Mouse (Mus musculus): ENCODE results near the gene Mtg2. TPM values are rescaled to one million over a fixed set of nuclear protein-coding genes. Genes with fewer than 3 reads are reported as not detected.

Mtg2 gene
- polyA plus RNA-seq, 1 experiment from 2014 or later = 29.4 TPM

DNA sequence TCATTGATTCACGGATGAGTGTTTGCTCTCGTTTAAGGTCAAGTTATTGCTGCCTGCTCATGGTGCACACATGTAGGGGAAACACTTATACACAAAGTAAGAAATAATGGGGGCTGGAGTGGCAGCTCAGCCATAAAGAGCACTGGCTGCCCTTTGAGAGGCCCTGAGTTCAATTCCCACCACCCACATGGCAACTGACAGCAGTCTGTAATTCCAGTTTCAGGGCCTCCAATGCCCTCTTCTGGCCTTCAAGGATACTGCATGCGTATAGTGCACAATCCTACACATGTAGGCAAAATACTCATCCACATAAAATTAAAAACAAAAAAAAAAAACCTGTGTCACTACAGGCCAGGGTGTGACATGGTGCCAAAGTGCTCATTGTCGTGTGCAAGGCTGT, 17.1 kb downstream of the Mtg2 start:
- no peak overlapping the region for H3K27ac ChIP-seq (replicated peaks; ENCODE audit: low read depth, low read length)
- no peak for DNase-seq (ENCODE audit: low spot score)
- 85% methylated on average over 4 of the region's 4 CpGs for WGBS
- peaks cover 9% of the 10 kb centered on the region; the same call in 1 of the 2 replicates for H3K4me1 ChIP-seq (ENCODE audit: control insufficient read depth, insufficient read depth, low read length)
- peak; percentile 20; the same call in 1 of the 2 replicates for ATAC-seq (ENCODE audit: insufficient number of reproducible peaks, low FRiP score, low TSS enrichment, low read depth)
- no peak overlapping the region for H3K9ac ChIP-seq (ENCODE audit: low read length)
- H3K4me3 ChIP-seq (ENCODE audit: low read depth, low read length) = no peak overlapping the region
- H3K4me2 ChIP-seq (ENCODE audit: low read depth, severe bottlenecking) = no peak overlapping the region
- no peaks in the 10 kb centered on the region for H3K27me3 ChIP-seq (ENCODE audit: control insufficient read depth, insufficient read depth, low read length)
- H3K36me3 ChIP-seq (ENCODE audit: control insufficient read depth, insufficient read depth, low read length) = no peaks in the 10 kb centered on the region
- no peaks in the 10 kb centered on the region for H3K9me3 ChIP-seq (ENCODE audit: control insufficient read depth, low read length)

DNA sequence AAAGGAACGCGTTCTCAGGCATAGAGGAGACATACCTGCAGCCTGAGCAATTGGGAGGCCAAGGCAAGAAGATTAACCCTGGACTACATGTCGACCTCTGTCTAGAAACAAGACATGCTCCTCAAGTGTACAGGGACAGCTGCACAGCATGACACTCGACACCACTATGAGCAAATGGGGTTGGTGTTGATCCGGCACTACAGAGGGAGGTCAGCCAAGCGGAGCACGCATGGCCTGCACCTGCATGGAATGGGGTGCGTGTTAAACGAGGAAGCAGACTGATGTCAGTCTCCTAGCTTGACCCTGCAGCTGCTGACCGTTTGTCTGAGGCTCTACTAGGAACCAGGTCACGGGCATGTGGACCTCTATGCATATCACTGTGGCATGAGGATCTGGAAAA, 19.9 kb downstream of the Mtg2 start:
- ATAC-seq (ENCODE audit: insufficient number of reproducible peaks, low FRiP score, low TSS enrichment, low read depth) = no peak
- Histone ChIP-seq H3K4me3 (ENCODE audit: low read depth, low read length) (no peak overlapping the region), H3K4me2 (ENCODE audit: low read depth, severe bottlenecking) (no peak overlapping the region), H3K4me1 (ENCODE audit: control insufficient read depth, insufficient read depth, low read length) (no peaks in the 10 kb centered on the region), H3K27ac (replicated peaks; ENCODE audit: low read depth, low read length) (no peak overlapping the region), H3K9me3 (ENCODE audit: control insufficient read depth, low read length) (no peaks in the 10 kb centered on the region), H3K9ac (ENCODE audit: low read length) (no peak overlapping the region), H3K27me3 (ENCODE audit: control insufficient read depth, insufficient read depth, low read length) (no peaks in the 10 kb centered on the region), H3K36me3 (ENCODE audit: control insufficient read depth, insufficient read depth, low read length) (no peaks in the 10 kb centered on the region)
- DNase-seq (ENCODE audit: low spot score) = no peak
- 55% methylated on average over 11 of the region's 11 CpGs for WGBS

- Histone ChIP-seq H3K9ac (ENCODE audit: low read length) (no peak overlapping the region), H3K4me3 (ENCODE audit: low read depth, low read length) (no peak overlapping the region), H3K36me3 (ENCODE audit: control insufficient read depth, insufficient read depth, low read length) (no peaks in the 10 kb centered on the region), H3K9me3 (ENCODE audit: control insufficient read depth, low read length) (no peaks in the 10 kb centered on the region), H3K27me3 (ENCODE audit: control insufficient read depth, insufficient read depth, low read length) (peaks cover 30% of the 10 kb centered on the region), H3K4me2 (ENCODE audit: low read depth, severe bottlenecking) (no peak overlapping the region), H3K4me1 (ENCODE audit: control insufficient read depth, insufficient read depth, low read length) (peaks cover 3% of the 10 kb centered on the region; the same call in 1 of the 2 replicates), H3K27ac (replicated peaks; ENCODE audit: low read depth, low read length) (no peak overlapping the region)
- no peak for DNase-seq (ENCODE audit: low spot score)
- no peak for ATAC-seq (ENCODE audit: insufficient number of reproducible peaks, low FRiP score, low TSS enrichment, low read depth)
- WGBS = 41% methylated on average over 5 of the region's 5 CpGs
Measured at GRCm38 (mm10) chr2:180095711-180096110, 25.3 kb downstream of the Mtg2 start.

DNA sequence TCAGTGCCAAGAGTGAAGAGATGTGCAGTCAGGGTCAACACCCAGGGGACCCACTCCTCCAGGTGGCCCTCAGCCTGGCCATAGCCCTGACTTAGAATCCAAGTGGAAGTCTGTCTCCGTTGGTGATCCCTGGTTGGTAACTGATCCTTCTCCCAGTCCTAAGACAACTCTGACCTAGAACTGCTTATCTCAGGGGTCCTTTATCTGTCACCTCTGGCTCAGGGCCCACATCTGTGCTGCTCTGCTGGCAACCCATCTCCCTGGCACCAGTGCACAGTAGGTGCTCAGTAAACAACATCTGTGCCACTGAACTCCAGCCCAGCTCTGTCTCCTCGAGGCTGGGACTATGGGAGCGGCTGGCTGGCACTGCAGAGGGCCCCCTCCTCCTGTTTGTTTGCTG, 27.2 kb downstream of the Mtg2 start:
- Histone ChIP-seq H3K9ac (ENCODE audit: low read length) (no peak overlapping the region), H3K27ac (replicated peaks; ENCODE audit: low read depth, low read length) (no peak overlapping the region), H3K4me2 (ENCODE audit: low read depth, severe bottlenecking) (no peak overlapping the region), H3K27me3 (ENCODE audit: control insufficient read depth, insufficient read depth, low read length) (peaks cover 49% of the 10 kb centered on the region), H3K36me3 (ENCODE audit: control insufficient read depth, insufficient read depth, low read length) (no peaks in the 10 kb centered on the region), H3K4me1 (ENCODE audit: control insufficient read depth, insufficient read depth, low read length) (peaks cover 3% of the 10 kb centered on the region; the same call in 1 of the 2 replicates), H3K4me3 (ENCODE audit: low read depth, low read length) (no peak overlapping the region), H3K9me3 (ENCODE audit: control insufficient read depth, low read length) (no peaks in the 10 kb centered on the region)
- ATAC-seq (ENCODE audit: insufficient number of reproducible peaks, low FRiP score, low TSS enrichment, low read depth) (no peak), DNase-seq (ENCODE audit: low spot score) (no peak)
- WGBS = 45% methylated on average over 3 of the region's 3 CpGs

GRCm38 (mm10) chr2:180098167-180098566, 27.8 kb downstream of the Mtg2 start:
- H3K4me1 ChIP-seq (ENCODE audit: control insufficient read depth, insufficient read depth, low read length) = peaks cover 3% of the 10 kb centered on the region; the same call in 1 of the 2 replicates
- 39% methylated on average over 5 of the region's 5 CpGs for WGBS
- ATAC-seq (ENCODE audit: insufficient number of reproducible peaks, low FRiP score, low TSS enrichment, low read depth) (no peak), DNase-seq (ENCODE audit: low spot score) (no peak)
- H3K9me3 ChIP-seq (ENCODE audit: control insufficient read depth, low read length) = no peaks in the 10 kb centered on the region
- H3K27ac ChIP-seq (replicated peaks; ENCODE audit: low read depth, low read length) = no peak overlapping the region
- no peak overlapping the region for H3K4me2 ChIP-seq (ENCODE audit: low read depth, severe bottlenecking)
- H3K36me3 ChIP-seq (ENCODE audit: control insufficient read depth, insufficient read depth, low read length) = no peaks in the 10 kb centered on the region
- no peak overlapping the region for H3K9ac ChIP-seq (ENCODE audit: low read length)
- no peak overlapping the region for H3K4me3 ChIP-seq (ENCODE audit: low read depth, low read length)
- peaks cover 55% of the 10 kb centered on the region for H3K27me3 ChIP-seq (ENCODE audit: control insufficient read depth, insufficient read depth, low read length)

DNA sequence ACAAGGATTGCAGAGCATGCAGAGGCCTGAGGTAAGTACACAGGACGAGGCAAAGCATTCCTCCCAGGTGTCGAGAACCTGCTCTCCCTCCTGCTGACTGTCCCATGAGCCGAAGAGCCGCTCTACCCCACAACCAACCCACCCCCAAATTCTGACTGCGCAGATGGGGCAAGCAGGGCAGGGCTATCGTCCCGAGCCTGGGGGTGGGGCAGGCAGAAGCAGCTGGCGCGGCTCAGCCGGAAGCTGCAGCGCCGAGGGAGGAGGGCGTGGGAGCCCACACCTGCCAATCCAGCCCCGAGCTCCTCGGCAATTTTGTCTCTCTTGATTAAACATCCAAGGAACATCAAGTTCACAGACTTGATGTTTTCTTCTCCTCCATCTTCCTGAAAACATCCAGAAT, 29.1 kb downstream of the Mtg2 start:
- ATAC-seq (ENCODE audit: insufficient number of reproducible peaks, low FRiP score, low TSS enrichment, low read depth) = no peak
- no peaks in the 10 kb centered on the region for H3K36me3 ChIP-seq (ENCODE audit: control insufficient read depth, insufficient read depth, low read length)
- no peak overlapping the region for H3K4me3 ChIP-seq (ENCODE audit: low read depth, low read length)
- no peak for DNase-seq (ENCODE audit: low spot score)
- 5% methylated on average over 15 of the region's 15 CpGs for WGBS
- no peak overlapping the region for H3K4me2 ChIP-seq (ENCODE audit: low read depth, severe bottlenecking)
- peaks cover 10% of the 10 kb centered on the region for H3K4me1 ChIP-seq (ENCODE audit: control insufficient read depth, insufficient read depth, low read length)
- no peaks in the 10 kb centered on the region for H3K9me3 ChIP-seq (ENCODE audit: control insufficient read depth, low read length)
- no peak overlapping the region for H3K27ac ChIP-seq (replicated peaks; ENCODE audit: low read depth, low read length)
- H3K27me3 ChIP-seq (ENCODE audit: control insufficient read depth, insufficient read depth, low read length) = peaks cover 68% of the 10 kb centered on the region
- H3K9ac ChIP-seq (ENCODE audit: low read length) = no peak overlapping the region

- no peak overlapping the region for H3K9ac ChIP-seq (ENCODE audit: low read length)
- no peaks in the 10 kb centered on the region for H3K9me3 ChIP-seq (ENCODE audit: control insufficient read depth, low read length)
- DNase-seq (ENCODE audit: low spot score) (peak; percentile 40), ATAC-seq (ENCODE audit: insufficient number of reproducible peaks, low FRiP score, low TSS enrichment, low read depth) (no peak)
- peaks cover 74% of the 10 kb centered on the region for H3K27me3 ChIP-seq (ENCODE audit: control insufficient read depth, insufficient read depth, low read length)
- no peak overlapping the region for H3K27ac ChIP-seq (replicated peaks; ENCODE audit: low read depth, low read length)
- WGBS = 1% methylated on average over 56 of the region's 57 CpGs
- no peaks in the 10 kb centered on the region for H3K36me3 ChIP-seq (ENCODE audit: control insufficient read depth, insufficient read depth, low read length)
- H3K4me1 ChIP-seq (ENCODE audit: control insufficient read depth, insufficient read depth, low read length) = peaks cover 10% of the 10 kb centered on the region
- peak overlapping the region; percentile 94 for H3K4me2 ChIP-seq (ENCODE audit: low read depth, severe bottlenecking)
- H3K4me3 ChIP-seq (ENCODE audit: low read depth, low read length) = peak overlapping the region; percentile 43
Measured at GRCm38 (mm10) chr2:180103151-180103977, 33.0 kb downstream of the Mtg2 start.

DNA sequence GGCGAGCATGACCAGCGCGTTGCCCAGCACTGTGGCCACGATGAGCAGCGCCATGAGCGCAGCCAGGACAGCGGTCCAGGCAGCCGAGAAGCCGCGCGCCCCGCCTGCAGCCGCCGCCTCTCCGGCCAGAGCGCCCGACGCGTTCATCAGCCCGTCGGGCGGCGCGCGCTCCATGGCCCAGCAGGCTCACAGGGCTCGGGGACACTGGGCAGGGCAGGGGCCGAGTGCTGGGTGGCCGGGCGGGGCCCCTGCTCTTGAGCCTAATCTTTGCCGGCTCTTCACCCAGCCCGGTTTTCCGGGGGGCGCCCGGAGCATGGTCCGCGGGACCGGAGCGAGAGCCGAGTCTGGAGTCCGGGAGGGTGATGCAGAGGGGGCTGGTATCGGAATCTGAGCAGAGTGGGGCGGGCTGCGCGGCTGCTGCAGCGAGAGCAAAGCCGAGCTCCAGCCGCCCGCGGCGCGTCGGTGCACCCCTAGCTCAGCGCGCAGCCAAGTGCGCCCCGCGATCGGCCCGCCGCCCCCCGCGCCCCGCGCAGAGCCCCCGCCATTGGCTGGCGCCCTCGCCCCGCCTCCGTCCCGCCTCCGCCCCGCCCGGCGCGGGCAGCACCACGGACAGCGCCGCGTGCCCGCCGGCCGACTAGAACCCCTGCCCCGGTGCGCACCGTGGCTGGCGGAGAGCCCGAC, 33.7 kb downstream of the Mtg2 start, which contains the start of gene Hrh3:
Gene Hrh3, minus strand, starts transcription at position 511 of the 681 bp plus-strand sequence.
- Histone ChIP-seq H3K27me3 (ENCODE audit: control insufficient read depth, insufficient read depth, low read length) (peaks cover 69% of the 10 kb centered on the region), H3K36me3 (ENCODE audit: control insufficient read depth, insufficient read depth, low read length) (no peaks in the 10 kb centered on the region), H3K27ac (replicated peaks; ENCODE audit: low read depth, low read length) (no peak within 1 kb of the TSS), H3K4me3 (ENCODE audit: low read depth, low read length) (peak within 1 kb of the TSS; percentile 43), H3K9ac (ENCODE audit: low read length) (no peak within 1 kb of the TSS), H3K9me3 (ENCODE audit: control insufficient read depth, low read length) (no peaks in the 10 kb centered on the region), H3K4me2 (ENCODE audit: low read depth, severe bottlenecking) (peak within 1 kb of the TSS; percentile 94), H3K4me1 (ENCODE audit: control insufficient read depth, insufficient read depth, low read length) (peaks cover 10% of the 10 kb centered on the region)
- under 1% methylated on average over 64 of the region's 87 CpGs for WGBS
- DNase-seq (ENCODE audit: low spot score) (peak; percentile 89), ATAC-seq (ENCODE audit: insufficient number of reproducible peaks, low FRiP score, low TSS enrichment, low read depth) (peak; percentile 71)

All from limb, embryonic 11.5 days (tissue).